Comparison of ENCODE assay signal across 26 mouse cellular contexts in the genomic region with DNA sequence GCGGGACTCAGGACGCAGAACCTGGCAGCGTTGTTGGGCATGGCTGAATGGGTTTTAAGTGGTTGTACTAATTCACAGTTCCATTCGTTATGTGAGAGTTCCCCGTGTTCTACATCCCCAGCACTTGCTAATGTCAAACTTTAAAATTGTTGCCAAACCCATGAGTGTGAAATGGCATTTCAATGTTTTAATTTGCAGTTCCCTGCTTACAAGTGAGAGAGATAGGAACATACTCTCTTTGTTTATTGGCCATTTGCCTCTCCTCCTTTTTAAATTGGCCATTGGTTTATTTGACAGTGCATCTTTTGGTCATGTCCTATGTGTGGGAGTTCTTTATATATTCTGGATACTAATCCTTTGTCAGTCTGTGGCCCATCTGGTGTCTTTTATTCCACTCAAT.
"Had no signal": no experiment of that assay in that cellular context is flagged by ENCODE, and none has a peak within 500 bp of the region (broad histone marks: within the 10 kb centered on the region; RNA-seq: fewer than 3 reads in every experiment).

No protein-coding gene starts in this region.

- H3K36me3 ChIP-seq: heart, embryonic 13.5 days; heart, embryonic 15.5 days; hindbrain, embryonic 10.5 days; hindbrain, embryonic 12.5 days; kidney, embryonic 15.5 days; limb, embryonic 13.5 days; limb, embryonic 15.5 days; liver, embryonic 12.5 days had no signal

- DNase-seq: gastrocnemius, postnatal 14 days; gastrocnemius, postnatal 36 days; heart, adult 2 months; heart, postnatal 14 days; heart, postnatal 4 days; kidney, adult 11 months; kidney, adult 2 months; kidney, adult 9 months; kidney, postnatal 14 days; kidney, postnatal 36 days; left cerebral cortex, postnatal 4 days had no signal

- H3K4me2 ChIP-seq: heart, embryonic 11.5 days; heart, embryonic 13.5 days; heart, embryonic 15.5 days; hindbrain, embryonic 12.5 days; kidney, embryonic 15.5 days; limb, embryonic 13.5 days; limb, embryonic 15.5 days; liver, embryonic 12.5 days had no signal

- H3K9me3 ChIP-seq: heart, embryonic 13.5 days; heart, embryonic 15.5 days; hindbrain, embryonic 10.5 days; hindbrain, embryonic 12.5 days; kidney, embryonic 15.5 days; limb, embryonic 13.5 days; limb, embryonic 15.5 days; liver, embryonic 12.5 days had no signal

- H3K4me3 ChIP-seq: heart, adult 2 months; heart, embryonic 13.5 days; heart, embryonic 15.5 days; hindbrain, embryonic 10.5 days; hindbrain, embryonic 12.5 days; kidney, embryonic 15.5 days; limb, embryonic 13.5 days; limb, embryonic 15.5 days; liver, embryonic 12.5 days had no signal

- H3K9ac ChIP-seq: heart, embryonic 13.5 days; heart, embryonic 15.5 days; hindbrain, embryonic 12.5 days; hindbrain, embryonic 14.5 days; kidney, embryonic 15.5 days; limb, embryonic 13.5 days; limb, embryonic 15.5 days; liver, embryonic 12.5 days; liver, embryonic 14.5 days had no signal

- H3K27ac ChIP-seq: heart, adult 2 months; heart, embryonic 13.5 days; heart, embryonic 15.5 days; hindbrain, embryonic 10.5 days; hindbrain, embryonic 12.5 days; hindbrain, embryonic 14.5 days; kidney, embryonic 15.5 days; kidney, postnatal 0 days; limb, embryonic 13.5 days; limb, embryonic 15.5 days; liver, embryonic 12.5 days; liver, embryonic 14.5 days had no signal

- ATAC-seq: hindbrain, embryonic 16.5 days; inflammation-experienced regulatory T-cells, adult 6 months; intestine, embryonic 16.5 days; liver, embryonic 12.5 days had no signal
